Mouse (Mus musculus): Measurements from ENCODE around the gene Trp53tg5. TPM values are rescaled to one million over a fixed set of nuclear protein-coding genes. Genes with fewer than 3 reads are reported as not detected.

The Trp53tg5 gene
- polyA plus RNA-seq, 1 experiment from 2014 or later = not detected

DNA sequence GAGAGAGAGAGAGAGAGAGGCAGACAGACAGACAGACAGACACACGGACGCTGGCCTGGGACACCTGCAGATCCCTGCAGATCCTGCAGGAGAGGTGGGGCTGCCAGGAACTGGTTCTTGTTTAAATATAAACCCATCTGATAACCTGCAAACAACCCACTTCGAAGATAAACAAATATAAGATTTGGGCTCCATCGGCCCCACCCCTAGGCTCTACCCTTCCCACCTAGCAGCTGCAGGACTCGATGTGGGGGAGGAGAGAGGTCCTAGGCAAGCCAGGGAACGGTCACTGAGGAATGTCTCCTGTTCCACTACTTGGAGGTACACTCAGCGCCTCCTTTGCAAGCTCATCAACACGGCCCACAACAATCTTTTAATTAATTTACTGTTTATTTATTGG lies 35.3 kb downstream of the Trp53tg5 start:
- no peak for ATAC-seq
- no peak for DNase-seq (ENCODE audit: low spot score)
- 33% methylated on average over 8 of the region's 8 CpGs for WGBS
- Histone ChIP-seq H3K9ac (replicated peaks; ENCODE audit: low read depth) (no peak overlapping the region), H3K4me1 (ENCODE audit: insufficient read depth, low read depth, low read length) (peaks cover 34% of the 10 kb centered on the region), H3K27ac (ENCODE audit: low read length) (0 out of 2 replicates have a peak overlapping the region, but pooled peaks have one; percentile 34), H3K27me3 (replicated peaks; ENCODE audit: insufficient read depth, low read length) (no peaks in the 10 kb centered on the region), H3K4me2 (replicated peaks; ENCODE audit: low read depth, low read length) (peak overlapping the region; percentile 30; the same call in 1 of the 2 replicates), H3K4me3 (ENCODE audit: low read depth, low read length) (no peak overlapping the region; the same call in 1 of the 2 replicates), H3K36me3 (ENCODE audit: insufficient read depth, low read length) (no peaks in the 10 kb centered on the region), H3K9me3 (ENCODE audit: low read length) (no peaks in the 10 kb centered on the region)
- TF ChIP-seq CTCF (IDR thresholded peaks at IDR 0.05) = no peak
- no peak for TF ChIP-seq EP300 (IDR thresholded peaks at IDR 0.05)

DNA sequence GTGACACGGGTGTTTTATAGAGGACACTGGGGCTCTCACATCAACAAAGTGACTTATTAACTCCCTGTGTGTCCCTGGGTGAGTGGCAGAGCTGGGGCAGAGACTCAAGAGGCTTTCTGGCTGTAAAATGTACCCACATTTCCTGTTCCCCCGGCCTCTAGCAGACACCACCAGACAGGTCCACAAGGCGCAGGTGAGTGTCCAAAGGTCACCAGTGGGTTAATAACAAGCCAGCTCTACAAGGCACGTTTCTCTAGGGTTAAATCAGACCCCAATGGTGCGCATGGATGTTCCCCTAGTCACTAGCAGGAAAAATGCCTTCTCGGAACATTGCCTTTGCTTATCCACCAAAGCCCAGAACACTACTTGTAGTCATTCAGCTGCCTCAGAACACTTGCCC lies 35.8 kb downstream of the Trp53tg5 start:
- TF ChIP-seq EP300 (IDR thresholded peaks at IDR 0.05) = no peak
- DNase-seq (ENCODE audit: low spot score) (no peak), ATAC-seq (no peak)
- Histone ChIP-seq H3K9me3 (ENCODE audit: low read length) (no peaks in the 10 kb centered on the region), H3K4me1 (ENCODE audit: insufficient read depth, low read depth, low read length) (peaks cover 40% of the 10 kb centered on the region), H3K4me2 (replicated peaks; ENCODE audit: low read depth, low read length) (peak overlapping the region; percentile 30; the same call in 1 of the 2 replicates), H3K9ac (replicated peaks; ENCODE audit: low read depth) (no peak overlapping the region), H3K27me3 (replicated peaks; ENCODE audit: insufficient read depth, low read length) (no peaks in the 10 kb centered on the region), H3K36me3 (ENCODE audit: insufficient read depth, low read length) (no peaks in the 10 kb centered on the region), H3K4me3 (ENCODE audit: low read depth, low read length) (no peak overlapping the region), H3K27ac (ENCODE audit: low read length) (peak overlapping the region; percentile 51; the same call in 1 of the 2 replicates)
- WGBS = 48% methylated on average over 6 of the region's 6 CpGs

DNA sequence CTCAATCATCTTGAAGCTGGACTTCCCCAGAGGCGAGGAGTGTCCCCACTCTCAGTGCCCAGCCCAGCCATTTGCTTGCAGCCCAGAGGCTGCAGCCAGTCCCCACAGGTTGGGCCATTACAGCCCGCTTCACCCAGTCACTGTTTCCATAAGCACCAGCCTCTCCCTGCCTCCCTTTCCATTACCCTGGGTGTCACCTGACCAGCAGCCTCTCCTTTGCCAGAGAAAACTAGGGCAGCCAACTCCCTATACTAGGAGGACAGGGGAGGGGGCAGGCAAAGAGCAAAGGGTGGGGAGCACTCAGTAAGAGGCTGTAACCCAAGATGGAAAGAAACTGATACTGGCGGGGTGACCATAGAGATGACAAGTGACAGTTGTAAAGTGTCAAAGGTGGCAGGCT lies 36.6 kb downstream of the Trp53tg5 start:
- Histone ChIP-seq H3K9ac (replicated peaks; ENCODE audit: low read depth) (no peak overlapping the region), H3K4me1 (ENCODE audit: insufficient read depth, low read depth, low read length) (peaks cover 47% of the 10 kb centered on the region)

DNA sequence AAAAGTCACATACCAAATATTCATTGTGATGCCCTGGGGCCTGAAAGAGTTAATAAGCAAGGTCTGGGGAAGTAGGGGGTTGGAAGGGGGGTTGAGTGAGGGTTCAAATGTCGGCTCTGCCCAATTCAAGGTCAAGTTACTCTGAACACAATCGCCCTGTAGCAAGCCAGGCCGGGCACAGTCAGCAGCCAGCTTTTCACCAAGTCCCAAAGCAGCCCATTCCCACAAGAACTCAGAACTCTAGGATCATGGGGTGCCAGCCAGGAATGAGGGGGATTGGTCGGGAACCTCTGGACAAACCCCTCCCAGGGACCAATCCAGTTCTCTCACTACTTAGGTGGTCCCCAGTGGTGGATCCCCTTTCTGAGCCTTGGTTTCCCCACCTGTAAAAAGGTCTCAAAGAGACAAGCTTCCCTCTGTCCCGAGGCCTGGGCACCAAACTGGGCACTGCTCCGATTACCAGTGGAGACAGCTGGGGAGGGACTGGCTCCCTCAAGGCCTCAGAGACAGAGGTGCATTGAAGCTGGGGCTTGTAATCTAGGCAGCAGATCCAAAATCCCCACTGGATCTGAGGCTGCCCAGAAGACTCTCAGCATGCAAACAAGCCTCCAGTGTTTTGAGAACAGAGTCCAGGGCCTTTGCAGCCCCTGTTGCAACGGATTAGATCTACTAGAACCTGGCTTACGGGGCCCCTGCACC lies 37.2 kb downstream of the Trp53tg5 start:
- Histone ChIP-seq H3K27ac (ENCODE audit: low read length) (peak overlapping the region; percentile 51), H3K27me3 (replicated peaks; ENCODE audit: insufficient read depth, low read length) (no peaks in the 10 kb centered on the region), H3K4me1 (ENCODE audit: insufficient read depth, low read depth, low read length) (peaks cover 52% of the 10 kb centered on the region), H3K9ac (replicated peaks; ENCODE audit: low read depth) (no peak overlapping the region), H3K36me3 (ENCODE audit: insufficient read depth, low read length) (no peaks in the 10 kb centered on the region), H3K4me2 (replicated peaks; ENCODE audit: low read depth, low read length) (peak overlapping the region; percentile 28), H3K4me3 (ENCODE audit: low read depth, low read length) (no peak overlapping the region), H3K9me3 (ENCODE audit: low read length) (no peaks in the 10 kb centered on the region)
- ATAC-seq = no peak
- 31% methylated on average over 8 of the region's 8 CpGs for WGBS
- no peak for TF ChIP-seq CTCF (IDR thresholded peaks at IDR 0.05)
- no peak for TF ChIP-seq EP300 (IDR thresholded peaks at IDR 0.05)
- DNase-seq (ENCODE audit: low spot score) = no peak

More for the DNA sequence above, 36.6 kb downstream of the Trp53tg5 start:
- Histone ChIP-seq H3K4me2 (replicated peaks; ENCODE audit: low read depth, low read length) (peak overlapping the region; percentile 28), H3K36me3 (ENCODE audit: insufficient read depth, low read length) (no peaks in the 10 kb centered on the region), H3K27me3 (replicated peaks; ENCODE audit: insufficient read depth, low read length) (no peaks in the 10 kb centered on the region), H3K4me3 (ENCODE audit: low read depth, low read length) (no peak overlapping the region; the same call in 1 of the 2 replicates), H3K27ac (ENCODE audit: low read length) (peak overlapping the region; percentile 51; the same call in 1 of the 2 replicates), H3K9me3 (ENCODE audit: low read length) (no peaks in the 10 kb centered on the region)
- ATAC-seq (peak; percentile 21), DNase-seq (ENCODE audit: low spot score) (peak; percentile 66)
- WGBS = 55% methylated on average over 3 of the region's 3 CpGs
- TF ChIP-seq EP300 (IDR thresholded peaks at IDR 0.05) (no peak), CTCF (IDR thresholded peaks at IDR 0.05) (no peak)

GRCm38 (mm10) chr2:164435216-164436090 lies 38.1 kb downstream of the Trp53tg5 start:
- H3K4me1 ChIP-seq (ENCODE audit: insufficient read depth, low read depth, low read length) = peaks cover 59% of the 10 kb centered on the region
- H3K27ac ChIP-seq (ENCODE audit: low read length) = peak overlapping the region; percentile 16; the same call in 1 of the 2 replicates
- 27% methylated on average over 5 of the region's 5 CpGs for WGBS

GRCm38 (mm10) chr2:164434681-164435080 lies 38.8 kb downstream of the Trp53tg5 start:
- 0 out of 2 replicates have a peak overlapping the region, but pooled peaks have one; percentile 16 for H3K27ac ChIP-seq (ENCODE audit: low read length)
- no peak overlapping the region for H3K4me3 ChIP-seq (ENCODE audit: low read depth, low read length)
- no peak for TF ChIP-seq EP300 (IDR thresholded peaks at IDR 0.05)
- no peak for TF ChIP-seq CTCF (IDR thresholded peaks at IDR 0.05)
- H3K27me3 ChIP-seq (replicated peaks; ENCODE audit: insufficient read depth, low read length) = no peaks in the 10 kb centered on the region
- no peaks in the 10 kb centered on the region for H3K9me3 ChIP-seq (ENCODE audit: low read length)
- DNase-seq (ENCODE audit: low spot score) (no peak), ATAC-seq (no peak)
- peaks cover 58% of the 10 kb centered on the region for H3K4me1 ChIP-seq (ENCODE audit: insufficient read depth, low read depth, low read length)
- 0 out of 2 replicates have a peak, but pooled peaks cover 2% of the 10 kb centered on the region for H3K36me3 ChIP-seq (ENCODE audit: insufficient read depth, low read length)
- H3K9ac ChIP-seq (replicated peaks; ENCODE audit: low read depth) = no peak overlapping the region
- 34% methylated on average over 3 of the region's 3 CpGs for WGBS
- no peak overlapping the region for H3K4me2 ChIP-seq (replicated peaks; ENCODE audit: low read depth, low read length)

More at GRCm38 (mm10) chr2:164435216-164436090, 38.1 kb downstream of the Trp53tg5 start:
- no peaks in the 10 kb centered on the region for H3K9me3 ChIP-seq (ENCODE audit: low read length)
- no peaks in the 10 kb centered on the region for H3K36me3 ChIP-seq (ENCODE audit: insufficient read depth, low read length)
- peak overlapping the region; percentile 28; the same call in 1 of the 2 replicates for H3K4me2 ChIP-seq (replicated peaks; ENCODE audit: low read depth, low read length)
- H3K27me3 ChIP-seq (replicated peaks; ENCODE audit: insufficient read depth, low read length) = no peaks in the 10 kb centered on the region
- no peak overlapping the region for H3K9ac ChIP-seq (replicated peaks; ENCODE audit: low read depth)
- no peak overlapping the region for H3K4me3 ChIP-seq (ENCODE audit: low read depth, low read length)
- TF ChIP-seq CTCF (IDR thresholded peaks at IDR 0.05) = no peak
- no peak for TF ChIP-seq EP300 (IDR thresholded peaks at IDR 0.05)
- DNase-seq (ENCODE audit: low spot score) (peak; percentile 58), ATAC-seq (peak; percentile 7; the same call in 1 of the 2 replicates)

Measured in lung, postnatal 0 days (tissue).